Mouse (Mus musculus): ENCODE measurements at regions not wholly inside any gene's neighbourhood (a gene's known extent, or its start where the extent isn't known, plus 50 kb on each side); places are given as distances from the start of the nearest gene placed in this dataset.

DNA sequence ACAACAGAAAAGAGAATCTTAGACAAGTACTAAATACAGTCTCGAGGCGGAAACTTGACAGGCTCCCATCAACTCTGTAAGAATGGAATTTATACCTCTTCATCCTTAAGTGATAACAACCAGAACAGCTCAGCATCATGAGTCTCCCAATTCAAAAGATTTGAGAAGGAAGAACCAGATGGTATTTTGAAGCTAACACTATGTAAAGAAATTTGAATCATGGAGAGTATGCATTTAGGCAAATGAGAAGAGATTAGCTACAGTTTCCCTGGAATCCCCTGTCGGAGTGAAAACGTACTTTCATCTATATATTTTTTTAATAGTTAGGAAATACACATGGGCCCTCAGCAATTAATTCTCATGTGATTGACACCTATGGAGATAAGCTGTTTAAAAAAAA lies 140.9 kb downstream of the Nrip1 start:
- no peak for DNase-seq (ENCODE audit: low spot score in 2 of 2)

DNA sequence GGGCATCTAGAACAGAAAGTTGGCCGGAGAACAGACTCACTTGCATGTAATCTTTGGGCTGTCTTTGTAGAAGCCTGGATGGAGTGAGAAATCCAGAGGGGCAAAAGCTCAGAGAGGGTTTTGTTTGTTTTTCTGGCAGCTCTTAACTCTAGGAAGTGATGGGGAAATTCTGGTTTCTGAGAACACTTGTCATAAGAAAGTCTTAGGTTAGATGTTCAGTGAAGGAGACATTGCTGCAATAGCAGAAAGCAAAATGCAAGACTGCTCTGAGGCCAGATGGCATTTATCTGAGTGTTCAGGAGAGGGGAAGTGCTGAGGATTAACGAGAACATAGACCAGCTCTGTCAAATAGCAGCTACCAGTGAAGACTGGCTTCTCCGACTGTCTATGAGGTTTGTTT lies 141.5 kb downstream of the Nrip1 start:
- no peak for DNase-seq (ENCODE audit: low spot score in 2 of 2)

DNA sequence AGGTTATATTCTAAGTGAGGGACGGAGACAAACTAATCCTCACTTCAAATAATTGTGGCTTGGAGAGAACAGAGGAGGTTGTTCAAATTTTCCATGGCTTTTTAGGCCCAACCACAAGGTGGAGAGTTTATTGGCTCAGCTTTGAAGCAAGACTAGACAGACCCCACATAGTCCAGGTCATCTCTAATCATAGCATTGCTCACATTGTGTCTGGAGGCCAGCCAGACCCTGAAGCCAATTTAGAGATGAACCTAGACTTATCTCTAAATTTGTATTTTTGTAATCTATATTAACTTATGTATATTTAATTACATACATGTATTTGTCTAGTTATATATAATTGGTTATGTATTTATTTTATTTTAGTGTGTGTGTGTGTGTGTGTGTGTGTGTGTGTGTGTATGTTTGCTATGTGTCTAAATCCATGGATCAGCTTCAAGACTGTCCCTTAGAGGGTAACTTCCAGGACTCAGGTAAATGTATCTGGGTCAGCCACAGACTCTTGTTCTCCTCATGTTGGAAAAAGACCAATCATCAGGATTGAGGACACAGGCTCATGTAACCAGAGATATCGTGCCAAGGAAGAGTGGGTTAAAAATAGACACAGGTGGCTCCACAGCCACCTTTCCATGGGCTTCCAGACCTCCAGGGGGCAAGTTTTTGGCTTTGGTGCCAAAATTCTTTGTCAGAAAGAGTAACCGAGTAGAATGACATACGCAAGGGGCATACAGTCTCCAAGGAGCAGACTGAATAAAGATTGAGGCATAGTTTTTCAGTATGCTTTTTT lies 142.9 kb downstream of the Nrip1 start:
- no peak for DNase-seq (ENCODE audit: low spot score in 2 of 2)

DNA sequence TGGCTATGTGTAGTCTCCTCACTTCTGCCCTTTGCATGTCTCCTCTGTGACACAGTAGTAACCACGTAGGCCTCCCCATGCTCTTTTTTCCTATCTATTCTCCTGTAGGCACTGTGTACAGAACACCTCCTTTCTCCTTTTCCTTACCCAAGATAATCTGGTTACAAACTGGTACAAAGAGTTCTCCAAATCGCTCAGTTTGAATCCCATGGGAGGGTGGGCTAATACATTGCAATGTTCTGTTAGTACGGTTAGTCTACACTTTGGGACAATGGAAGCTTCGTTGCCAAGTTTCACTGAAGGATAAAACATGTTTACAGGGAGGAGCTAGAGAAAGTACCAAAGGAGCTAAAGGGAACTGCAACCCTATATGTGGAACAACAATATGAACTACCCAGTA lies 145.2 kb downstream of the Nrip1 start:
- DNase-seq (ENCODE audit: low spot score in 2 of 2), result no peak

DNA sequence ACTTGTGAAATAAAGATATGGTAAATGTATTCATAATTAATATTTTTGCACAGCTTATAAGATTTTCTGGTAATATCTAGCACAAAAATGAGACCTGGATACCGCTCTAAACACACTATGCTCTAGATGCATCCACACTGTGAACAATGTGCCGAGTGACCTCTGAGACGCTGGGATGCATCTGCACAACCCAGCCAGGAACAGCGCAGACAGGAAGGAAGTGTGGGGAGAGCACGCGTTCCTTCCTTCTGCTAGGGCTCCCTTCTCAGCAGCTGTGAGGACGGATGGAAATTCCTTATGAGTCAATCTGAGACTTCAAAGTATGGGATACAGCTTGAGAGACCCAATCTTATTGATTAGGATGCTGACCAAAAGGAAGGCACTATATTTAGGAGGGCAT lies 147.2 kb downstream of the Nrip1 start:
- DNase-seq (ENCODE audit: low spot score in 2 of 2), result no peak

DNA sequence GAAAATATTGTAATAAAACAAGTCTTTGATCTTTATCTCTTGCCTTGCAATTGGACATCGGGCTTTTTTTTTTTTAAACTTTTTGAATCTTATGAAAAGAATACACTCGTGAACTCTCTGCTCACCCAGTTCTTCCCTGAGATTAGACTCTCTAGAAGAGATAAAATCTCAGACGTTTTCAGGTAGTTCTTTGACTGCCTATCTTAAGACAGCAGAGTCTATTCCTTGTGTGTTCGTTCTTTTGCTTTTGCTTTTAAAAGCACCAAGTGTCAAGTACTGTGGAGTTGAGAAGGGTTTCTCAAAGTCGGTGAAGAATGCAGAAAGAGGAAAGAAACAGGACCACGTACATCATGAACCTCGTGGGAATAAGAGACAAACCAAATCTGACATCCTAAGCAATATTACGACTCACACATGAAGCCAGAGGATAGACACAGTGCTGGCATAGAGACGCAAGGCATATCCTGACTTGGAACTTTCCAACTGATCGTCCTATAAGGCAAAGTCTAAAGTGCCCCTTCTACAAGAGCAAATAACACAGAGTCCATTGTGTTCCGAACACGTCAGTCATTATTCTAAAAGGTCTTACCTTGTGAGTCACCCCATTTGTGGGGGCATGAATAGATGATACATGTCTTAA lies 147.9 kb downstream of the Nrip1 start:
- DNase-seq (ENCODE audit: low spot score in 2 of 2), result no peak

DNA sequence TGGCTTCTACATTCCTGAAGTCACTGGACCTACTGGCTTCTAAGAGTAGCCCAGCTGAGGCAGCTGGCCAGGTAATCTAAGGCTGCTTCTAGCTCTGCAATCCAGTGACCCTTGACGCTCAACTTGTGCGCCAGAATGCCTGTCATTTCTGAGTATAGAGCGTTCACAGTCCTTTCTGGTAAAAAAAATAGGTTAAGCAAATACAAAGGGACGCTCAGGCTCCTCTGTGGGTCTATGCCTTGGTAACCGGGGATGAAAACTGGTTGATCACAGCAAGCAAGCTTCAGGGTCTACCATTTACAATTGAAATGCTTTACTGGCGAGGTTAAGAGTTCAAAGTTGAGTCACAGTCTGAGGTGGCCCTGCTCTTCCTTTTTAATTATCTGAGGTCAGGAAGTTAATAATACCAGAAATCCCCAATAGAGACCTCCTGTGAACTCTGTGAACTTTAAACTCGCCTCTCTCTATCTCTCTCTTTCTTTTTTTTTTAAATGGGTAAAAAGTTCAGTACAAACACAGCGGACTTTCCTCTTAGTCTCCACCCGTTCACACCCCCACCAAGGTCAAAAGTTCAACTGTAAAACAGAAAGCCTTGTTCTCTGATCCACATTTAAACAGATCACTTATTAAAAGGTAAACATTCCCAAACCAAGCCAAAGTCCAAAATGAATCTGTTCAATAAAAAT lies 148.6 kb downstream of the Nrip1 start:
- no peak for DNase-seq (ENCODE audit: low spot score in 2 of 2)

DNA sequence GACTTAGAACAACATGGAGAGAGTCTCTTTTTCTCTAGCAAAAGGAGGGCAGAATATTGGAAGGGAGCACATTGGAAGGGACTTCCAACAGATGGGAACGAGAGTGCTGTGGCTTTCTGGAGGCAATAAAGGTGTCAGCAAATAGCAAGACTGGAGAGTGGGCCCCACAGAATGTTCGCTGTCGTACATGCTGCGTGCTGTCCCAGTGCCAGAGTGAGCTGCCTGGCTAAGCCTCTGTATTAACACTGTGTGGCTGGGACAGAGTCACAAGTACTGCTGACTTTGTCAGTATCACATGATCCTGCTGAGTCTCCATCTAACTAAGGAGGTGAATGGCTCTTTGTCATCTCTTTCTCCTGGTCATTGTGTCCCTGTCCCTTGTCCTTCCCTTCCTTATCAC lies 149.9 kb downstream of the Nrip1 start:
- peak in 1 of 2 experiments; percentile 26 for DNase-seq (ENCODE audit: low spot score in 2 of 2)

DNA sequence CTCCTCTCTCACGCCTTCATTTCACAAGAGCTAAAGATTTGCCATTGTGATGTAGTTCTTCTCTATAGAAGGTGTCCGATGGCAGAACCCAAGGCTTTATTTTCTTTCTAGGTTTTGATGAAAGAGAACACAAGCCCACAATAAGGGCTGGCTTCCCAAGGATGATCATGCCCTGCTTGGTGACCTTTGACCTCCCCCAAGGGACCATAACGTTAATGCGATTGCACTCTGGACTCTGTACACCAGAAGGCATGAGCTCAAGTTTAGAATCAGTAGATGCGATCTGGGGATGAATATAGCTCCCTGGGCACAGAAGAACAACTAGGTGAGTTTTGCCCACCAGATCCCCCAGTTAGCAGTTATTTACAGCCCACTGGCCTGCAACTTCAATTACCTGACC lies 150.7 kb downstream of the Nrip1 start:
- no peak for DNase-seq (ENCODE audit: low spot score in 2 of 2)

DNA sequence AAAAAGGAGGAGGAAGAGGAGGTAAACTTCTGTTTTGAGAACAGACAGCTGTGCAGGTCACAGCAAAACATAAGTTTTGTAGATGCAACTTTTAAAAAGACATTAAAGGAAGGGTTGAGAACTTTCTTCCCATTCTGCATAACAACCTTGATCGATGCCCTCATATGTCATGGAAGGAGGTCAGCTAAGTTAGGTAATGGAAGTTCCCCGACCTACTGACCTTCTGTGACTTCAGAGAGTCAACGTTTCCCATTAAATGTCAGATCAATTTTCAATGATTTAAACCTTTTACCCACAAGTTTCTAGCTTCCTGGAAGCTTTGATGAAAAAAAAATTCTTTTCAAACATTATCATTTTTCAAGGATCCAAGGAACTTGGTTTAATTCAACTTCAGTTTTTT lies 153.2 kb downstream of the Nrip1 start:
- no peak for DNase-seq (ENCODE audit: low spot score in 2 of 2)

DNA sequence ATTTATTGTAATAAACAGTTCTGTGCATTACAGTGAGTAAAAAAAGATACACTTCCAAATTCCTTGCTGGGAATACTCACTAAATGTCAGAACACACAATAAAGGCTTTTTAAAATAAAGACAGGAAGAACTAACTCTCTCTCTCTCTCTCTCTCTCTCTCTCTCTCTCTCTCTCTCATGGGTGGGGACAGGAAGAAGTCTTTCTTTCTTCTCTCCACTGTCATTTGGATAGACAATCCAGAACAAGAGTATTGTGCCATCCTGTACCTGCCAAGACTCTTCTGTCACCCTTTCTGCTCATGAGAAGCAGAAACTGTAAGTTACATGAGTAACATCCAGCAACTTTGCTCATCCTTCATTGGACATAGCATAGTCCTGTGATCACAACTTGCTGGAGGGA lies 154.4 kb downstream of the Nrip1 start:
- no peak for DNase-seq (ENCODE audit: low spot score in 2 of 2)

DNA sequence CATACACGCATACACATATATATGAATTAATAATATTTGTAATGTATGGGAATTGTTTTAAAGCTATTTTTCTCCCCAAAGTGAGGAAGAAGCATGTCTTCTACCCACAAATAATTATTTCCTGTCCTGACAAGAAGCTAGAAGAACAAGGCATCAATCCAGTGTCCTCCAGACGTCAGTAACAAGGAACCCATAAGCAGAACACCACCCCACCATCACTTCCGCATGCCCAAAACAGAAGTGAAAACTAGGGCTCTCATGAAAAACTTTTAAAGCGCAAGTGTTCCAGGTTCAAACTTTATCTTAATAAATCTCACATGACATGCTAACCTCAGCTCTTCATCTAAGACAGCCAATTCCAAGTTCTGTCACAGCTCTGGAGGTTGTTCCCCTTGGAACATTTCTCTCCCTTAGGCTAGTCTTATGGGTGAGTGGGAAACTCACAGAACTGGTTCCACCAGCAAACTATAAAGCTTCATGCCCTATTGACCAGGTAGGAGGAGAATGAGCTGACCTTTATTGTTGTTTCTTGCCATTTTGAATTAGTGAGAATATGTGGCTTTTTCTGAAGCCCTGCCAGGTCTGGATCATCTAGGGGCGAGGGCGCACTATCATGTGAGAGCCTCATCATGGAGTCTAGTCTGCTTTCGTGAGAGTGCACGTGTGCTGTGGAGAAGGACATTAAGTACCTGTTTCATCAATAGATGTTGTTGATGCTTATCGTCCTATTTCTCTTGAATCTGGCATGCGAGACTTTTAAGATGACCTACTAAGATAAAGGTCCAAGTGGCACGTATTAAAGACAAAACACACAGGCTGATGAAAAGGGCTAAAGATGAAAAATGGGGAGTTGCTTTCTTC lies 155.1 kb downstream of the Nrip1 start:
- no peak for DNase-seq (ENCODE audit: low spot score in 2 of 2)

DNA sequence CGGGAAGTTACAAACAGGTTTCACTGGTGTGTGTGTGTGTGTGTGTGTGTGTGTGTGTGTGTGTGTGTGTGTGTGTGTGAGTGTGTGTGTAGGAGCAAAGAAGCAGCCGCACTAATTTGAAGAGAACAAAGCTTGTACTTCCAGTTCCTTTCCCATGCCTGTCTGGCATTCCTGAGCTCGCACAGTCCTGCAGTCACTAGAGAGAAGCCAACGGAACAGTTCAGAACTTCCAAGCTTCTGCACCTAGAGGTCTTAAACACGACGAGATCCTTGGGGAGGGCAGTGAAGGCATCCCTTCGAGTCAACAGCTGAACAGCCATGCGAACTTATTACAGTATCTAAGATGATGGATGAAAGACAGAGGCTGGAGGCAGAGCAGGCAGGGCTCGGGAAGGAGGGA lies 157.4 kb downstream of the Nrip1 start:
- DNase-seq (ENCODE audit: low spot score in 2 of 2), result no peak

DNA sequence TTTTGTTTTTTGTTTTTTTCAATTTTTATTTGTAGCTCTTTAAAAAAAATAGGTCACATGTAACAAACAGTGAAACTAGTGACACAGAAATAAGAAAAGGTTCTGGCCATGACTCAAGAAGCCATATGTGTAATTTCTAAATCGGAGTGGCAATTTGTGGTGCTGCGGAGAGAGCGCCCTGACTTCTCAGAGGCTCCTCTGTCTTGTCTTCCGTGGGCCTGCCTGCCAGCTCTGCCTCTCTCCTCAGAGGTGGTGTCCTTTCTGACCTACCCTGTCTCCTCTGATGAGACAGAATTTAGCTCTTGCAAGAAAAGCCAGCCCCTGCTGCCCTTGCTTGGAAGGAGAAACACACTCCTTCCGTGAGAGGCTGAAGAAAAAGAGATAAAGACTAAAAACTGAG lies 158.1 kb downstream of the Nrip1 start:
- DNase-seq (ENCODE audit: low spot score in 2 of 2), result no peak

DNA sequence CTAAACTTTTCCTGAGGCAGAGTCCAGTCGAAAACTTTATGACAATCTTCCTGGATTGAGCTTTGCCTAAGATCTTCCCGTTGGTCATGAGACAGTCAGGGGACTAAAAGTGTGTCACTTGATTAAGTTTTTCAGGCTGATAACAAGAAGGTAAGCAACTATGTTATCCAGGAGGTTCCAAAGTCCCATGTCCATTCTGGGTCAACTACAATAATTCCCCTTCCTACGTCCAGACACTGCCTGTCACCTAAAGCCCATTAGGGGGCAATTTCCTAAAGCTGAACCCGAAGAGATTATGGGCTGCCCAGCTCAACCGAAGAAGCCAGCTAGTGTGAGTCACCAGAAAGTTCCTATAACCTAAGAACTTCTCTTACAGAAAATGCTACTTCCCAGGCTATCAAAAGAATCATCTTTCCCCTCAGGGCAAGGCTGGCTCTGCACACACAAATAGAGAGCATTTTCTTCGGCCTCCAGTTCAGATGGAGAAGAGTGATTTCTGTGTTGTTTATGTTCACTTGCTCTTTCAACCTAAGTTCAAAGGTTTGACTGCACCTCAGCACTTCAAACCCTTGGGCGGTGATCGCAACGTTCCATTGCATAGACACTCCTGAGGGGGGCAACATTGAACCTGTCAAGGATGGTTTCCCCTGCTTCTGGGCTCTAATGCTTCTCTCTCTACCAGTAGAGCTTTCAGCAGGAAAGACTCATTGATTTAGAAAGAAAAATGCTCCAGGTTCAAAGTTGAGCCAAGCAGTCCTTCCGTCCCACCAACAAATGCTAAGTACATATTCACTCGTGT lies 171.7 kb downstream of the Nrip1 start:
- DNase-seq (ENCODE audit: low spot score in 2 of 2), result peak in 1 of 2 experiments; percentile 39

DNA sequence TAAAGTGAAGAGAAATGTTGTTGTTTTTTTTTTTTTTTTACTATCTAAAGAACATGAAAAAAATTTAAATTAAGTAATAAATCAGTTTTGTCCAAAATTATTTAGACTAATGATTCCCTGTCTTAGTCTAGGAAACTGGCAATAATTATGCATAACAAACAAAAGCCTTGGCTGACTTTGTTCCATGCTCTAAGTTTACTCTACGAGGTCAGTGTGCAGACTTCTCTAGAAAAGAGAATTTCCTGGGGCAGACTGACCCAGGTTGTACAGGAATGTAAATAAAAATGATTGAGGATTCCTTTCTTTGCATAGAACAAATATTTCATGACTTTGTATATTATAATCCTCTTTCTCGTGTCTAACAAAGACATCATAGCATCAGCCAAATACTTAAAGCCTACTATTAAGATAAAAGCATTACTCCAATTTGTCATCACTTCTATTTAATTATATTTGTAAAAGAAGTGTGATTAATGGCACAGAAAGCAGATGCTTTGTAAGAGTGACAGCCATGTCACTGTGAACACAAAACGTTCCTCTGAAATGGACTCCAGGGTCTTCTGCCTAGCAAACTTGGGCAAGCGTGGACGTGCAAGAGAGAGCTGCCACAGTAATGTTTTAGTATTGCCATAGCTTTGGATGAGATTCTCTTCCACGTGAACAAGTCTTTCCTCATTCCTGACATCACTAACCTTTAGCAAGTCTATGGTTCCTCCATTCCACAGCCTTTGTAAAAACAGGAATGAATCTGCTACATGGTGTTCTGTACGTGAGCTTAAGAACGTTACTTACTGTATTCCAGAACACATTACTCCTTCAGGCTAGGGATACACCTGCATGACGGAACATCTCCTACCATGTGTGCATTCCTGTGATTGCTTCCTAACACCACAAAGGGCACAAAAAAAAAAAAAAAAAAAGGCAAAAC lies 172.6 kb downstream of the Nrip1 start:
- DNase-seq (ENCODE audit: low spot score in 2 of 2), result no peak

DNA sequence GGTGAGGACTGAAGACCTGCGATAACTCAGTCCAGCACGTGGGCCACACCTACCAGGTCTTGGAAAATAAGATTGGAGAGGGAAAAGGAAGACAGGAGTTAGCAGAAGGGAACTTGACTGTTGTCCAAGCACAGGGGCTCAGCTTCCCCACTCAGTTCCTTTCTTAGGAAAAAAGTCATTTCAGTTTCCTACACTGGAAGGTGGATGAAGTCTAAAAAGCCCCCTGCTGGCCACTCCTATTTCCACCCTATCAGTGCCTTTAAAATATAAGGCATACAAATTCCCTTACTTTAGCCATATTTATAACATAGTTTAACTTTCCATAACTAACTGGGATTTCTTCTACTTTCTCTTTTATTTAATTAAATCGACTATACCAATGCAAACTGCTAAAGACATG lies 173.4 kb downstream of the Nrip1 start:
- peak in 1 of 2 experiments; percentile 38 for DNase-seq (ENCODE audit: low spot score in 2 of 2)

DNA sequence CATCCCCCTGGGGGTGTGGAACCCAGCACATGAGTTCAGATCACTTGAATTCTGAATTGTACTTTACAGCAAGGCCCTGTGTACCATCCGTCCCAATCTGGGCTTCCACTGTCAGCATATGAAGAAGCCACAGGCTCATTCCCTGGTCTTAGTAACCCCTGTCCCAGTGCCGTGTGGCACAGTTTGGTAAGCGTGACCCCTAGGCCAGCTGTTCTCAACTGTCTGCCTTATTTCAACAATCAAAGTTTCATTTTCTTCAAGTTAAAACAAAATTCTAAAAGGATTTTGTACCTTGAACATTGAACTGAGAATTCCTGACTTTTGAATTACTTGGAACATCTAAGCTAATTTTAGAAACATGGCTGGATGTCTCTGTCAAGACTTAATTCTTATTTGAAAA lies 174.6 kb downstream of the Nrip1 start:
- no peak for DNase-seq (ENCODE audit: low spot score in 2 of 2)

DNA sequence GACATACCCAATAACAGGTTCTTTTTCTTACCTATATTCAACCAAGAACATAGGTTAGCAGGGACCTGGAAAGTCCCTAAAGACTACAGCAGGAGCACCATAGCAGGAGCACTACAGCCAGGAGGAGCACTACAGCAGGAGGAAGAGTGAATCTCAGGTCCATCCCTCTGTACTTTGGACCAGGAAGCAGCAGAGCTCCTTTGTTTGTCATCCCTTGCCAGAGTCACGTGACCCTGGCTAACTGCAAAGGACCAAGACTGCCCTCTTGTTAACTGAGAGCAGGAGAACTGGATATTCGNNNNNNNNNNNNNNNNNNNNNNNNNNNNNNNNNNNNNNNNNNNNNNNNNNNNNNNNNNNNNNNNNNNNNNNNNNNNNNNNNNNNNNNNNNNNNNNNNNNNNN lies 172.2 kb upstream of the Samsn1 start:
- DNase-seq (ENCODE audit: low spot score in 2 of 2), result no peak

DNA sequence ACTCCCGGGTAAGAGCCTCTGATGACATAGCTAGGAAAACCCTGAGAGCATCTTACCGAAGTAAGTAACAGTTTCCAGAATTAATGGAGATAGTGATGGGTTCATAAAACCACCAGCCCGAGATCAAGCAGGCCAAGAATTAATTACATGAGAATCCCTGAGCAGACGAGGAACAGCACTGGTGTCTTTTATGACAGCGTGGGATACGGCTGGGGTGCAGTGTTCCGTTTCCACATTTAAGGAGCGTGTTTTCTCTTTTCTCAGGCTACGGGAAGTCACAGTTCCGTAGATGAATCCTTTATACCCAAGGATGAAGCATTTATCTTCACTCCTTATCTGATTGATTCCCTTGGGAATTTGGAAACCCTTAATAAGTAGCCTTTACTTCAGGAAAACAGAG lies 169.1 kb upstream of the Samsn1 start:
- DNase-seq (ENCODE audit: low spot score in 2 of 2), result no peak
